Mouse (Mus musculus): ENCODE measurements at regions not wholly inside any gene's neighbourhood (a gene's known extent, or its start where the extent isn't known, plus 50 kb on each side); places are given as distances from the start of the nearest gene placed in this dataset.

- TF ChIP-seq CTCF (IDR thresholded peaks at IDR 0.05; ENCODE audit: extremely low read depth, insufficient read length, insufficient replicate concordance, low read depth, low read length): no peak
- no peak for TF ChIP-seq POLR2A (IDR thresholded peaks at IDR 0.05; ENCODE audit: low read depth, low read length)
- Histone ChIP-seq H3K36me3 (ENCODE audit: control insufficient read depth, insufficient read depth, low read length) (no peaks in the 10 kb centered on the region), H3K27me3 (ENCODE audit: control insufficient read depth, insufficient read depth, low read length) (no peaks in the 10 kb centered on the region), H3K4me1 (ENCODE audit: control insufficient read depth, insufficient read depth, insufficient read length, low read length) (no peaks in the 10 kb centered on the region), H3K4me3 (ENCODE audit: low read depth, low read length) (no peak overlapping the region), H3K27ac (ENCODE audit: insufficient read depth, low read depth, low read length) (no peak overlapping the region)
- WGBS: 39% methylated on average over 4 of the region's 4 CpGs
Observed at GRCm38 (mm10) chr10:122528973-122529703, 80.8 kb downstream of the Avpr1a start.

GRCm38 (mm10) chr10:122534714-122535113, 86.4 kb downstream of the Avpr1a start:
- H3K4me1 ChIP-seq (ENCODE audit: control insufficient read depth, insufficient read depth, insufficient read length, low read length): no peaks in the 10 kb centered on the region
- WGBS: 71% methylated on average over 5 of the region's 5 CpGs
- no peaks in the 10 kb centered on the region for H3K27me3 ChIP-seq (ENCODE audit: control insufficient read depth, insufficient read depth, low read length)

GRCm38 (mm10) chr10:122535137-122535536, 86.8 kb downstream of the Avpr1a start:
- no peaks in the 10 kb centered on the region for H3K36me3 ChIP-seq (ENCODE audit: control insufficient read depth, insufficient read depth, low read length)
- no peak overlapping the region for H3K27ac ChIP-seq (ENCODE audit: insufficient read depth, low read depth, low read length)
- 57% methylated on average over 5 of the region's 5 CpGs for WGBS
- H3K4me3 ChIP-seq (ENCODE audit: low read depth, low read length): no peak overlapping the region
- TF ChIP-seq CTCF (IDR thresholded peaks at IDR 0.05; ENCODE audit: extremely low read depth, insufficient read length, insufficient replicate concordance, low read depth, low read length) (no peak), POLR2A (IDR thresholded peaks at IDR 0.05; ENCODE audit: low read depth, low read length) (no peak)
- no peaks in the 10 kb centered on the region for H3K4me1 ChIP-seq (ENCODE audit: control insufficient read depth, insufficient read depth, insufficient read length, low read length)
- no peaks in the 10 kb centered on the region for H3K27me3 ChIP-seq (ENCODE audit: control insufficient read depth, insufficient read depth, low read length)

More at GRCm38 (mm10) chr10:122534714-122535113, 86.4 kb downstream of the Avpr1a start:
- H3K4me3 ChIP-seq (ENCODE audit: low read depth, low read length): no peak overlapping the region
- H3K36me3 ChIP-seq (ENCODE audit: control insufficient read depth, insufficient read depth, low read length): no peaks in the 10 kb centered on the region
- no peak for TF ChIP-seq POLR2A (IDR thresholded peaks at IDR 0.05; ENCODE audit: low read depth, low read length)
- TF ChIP-seq CTCF (IDR thresholded peaks at IDR 0.05; ENCODE audit: extremely low read depth, insufficient read length, insufficient replicate concordance, low read depth, low read length): no peak
- no peak overlapping the region for H3K27ac ChIP-seq (ENCODE audit: insufficient read depth, low read depth, low read length)

GRCm38 (mm10) chr10:122539655-122540054, 91.4 kb downstream of the Avpr1a start:
- no peaks in the 10 kb centered on the region for H3K4me1 ChIP-seq (ENCODE audit: control insufficient read depth, insufficient read depth, insufficient read length, low read length)
- no peaks in the 10 kb centered on the region for H3K27me3 ChIP-seq (ENCODE audit: control insufficient read depth, insufficient read depth, low read length)
- H3K36me3 ChIP-seq (ENCODE audit: control insufficient read depth, insufficient read depth, low read length): no peaks in the 10 kb centered on the region
- TF ChIP-seq POLR2A (IDR thresholded peaks at IDR 0.05; ENCODE audit: low read depth, low read length): no peak
- no peak for TF ChIP-seq CTCF (IDR thresholded peaks at IDR 0.05; ENCODE audit: extremely low read depth, insufficient read length, insufficient replicate concordance, low read depth, low read length)
- no peak overlapping the region for H3K27ac ChIP-seq (ENCODE audit: insufficient read depth, low read depth, low read length)
- no peak overlapping the region for H3K4me3 ChIP-seq (ENCODE audit: low read depth, low read length)
- WGBS: 40% methylated on average over 7 of the region's 7 CpGs

GRCm38 (mm10) chr10:122542573-122542972, 94.3 kb downstream of the Avpr1a start:
- TF ChIP-seq POLR2A (IDR thresholded peaks at IDR 0.05; ENCODE audit: low read depth, low read length) (no peak), CTCF (IDR thresholded peaks at IDR 0.05; ENCODE audit: extremely low read depth, insufficient read length, insufficient replicate concordance, low read depth, low read length) (no peak)
- WGBS: 73% methylated on average over 9 of the region's 9 CpGs
- H3K4me1 ChIP-seq (ENCODE audit: control insufficient read depth, insufficient read depth, insufficient read length, low read length): no peaks in the 10 kb centered on the region
- H3K36me3 ChIP-seq (ENCODE audit: control insufficient read depth, insufficient read depth, low read length): no peaks in the 10 kb centered on the region
- no peaks in the 10 kb centered on the region for H3K27me3 ChIP-seq (ENCODE audit: control insufficient read depth, insufficient read depth, low read length)
- no peak overlapping the region for H3K27ac ChIP-seq (ENCODE audit: insufficient read depth, low read depth, low read length)
- no peak overlapping the region for H3K4me3 ChIP-seq (ENCODE audit: low read depth, low read length)

- H3K4me3 ChIP-seq (ENCODE audit: low read depth, low read length): no peak overlapping the region
- no peaks in the 10 kb centered on the region for H3K27me3 ChIP-seq (ENCODE audit: control insufficient read depth, insufficient read depth, low read length)
- no peaks in the 10 kb centered on the region for H3K36me3 ChIP-seq (ENCODE audit: control insufficient read depth, insufficient read depth, low read length)
- no peaks in the 10 kb centered on the region for H3K4me1 ChIP-seq (ENCODE audit: control insufficient read depth, insufficient read depth, insufficient read length, low read length)
- TF ChIP-seq POLR2A (IDR thresholded peaks at IDR 0.05; ENCODE audit: low read depth, low read length) (no peak), CTCF (IDR thresholded peaks at IDR 0.05; ENCODE audit: extremely low read depth, insufficient read length, insufficient replicate concordance, low read depth, low read length) (no peak)
- 15% methylated on average over 16 of the region's 16 CpGs for WGBS
- H3K27ac ChIP-seq (ENCODE audit: insufficient read depth, low read depth, low read length): no peak overlapping the region
Observed at GRCm38 (mm10) chr10:122544096-122544720, 95.9 kb downstream of the Avpr1a start.

GRCm38 (mm10) chr10:122545029-122545428, 96.7 kb downstream of the Avpr1a start:
- Histone ChIP-seq H3K4me1 (ENCODE audit: control insufficient read depth, insufficient read depth, insufficient read length, low read length) (no peaks in the 10 kb centered on the region), H3K27me3 (ENCODE audit: control insufficient read depth, insufficient read depth, low read length) (no peaks in the 10 kb centered on the region), H3K27ac (ENCODE audit: insufficient read depth, low read depth, low read length) (no peak overlapping the region), H3K36me3 (ENCODE audit: control insufficient read depth, insufficient read depth, low read length) (no peaks in the 10 kb centered on the region), H3K4me3 (ENCODE audit: low read depth, low read length) (no peak overlapping the region)
- 94% methylated on average over 6 of the region's 6 CpGs for WGBS
- TF ChIP-seq CTCF (IDR thresholded peaks at IDR 0.05; ENCODE audit: extremely low read depth, insufficient read length, insufficient replicate concordance, low read depth, low read length): no peak
- TF ChIP-seq POLR2A (IDR thresholded peaks at IDR 0.05; ENCODE audit: low read depth, low read length): no peak
